Mouse (Mus musculus) olfactory bulb, adult 2 months (tissue): Measurements from ENCODE around the gene Dzip1. TPM values are rescaled to one million over a fixed set of nuclear protein-coding genes. Genes with fewer than 3 reads are reported as not detected.

Experiments used
- H3K27ac ChIP-seq: fragments of 200-500 bp; 2 replicates; pipeline ENCODE4 v1.5.1; 2012; ENCODE audit warnings: low read depth, low read length; ENCODE audit not compliant: insufficient read depth
- H3K4me1 ChIP-seq: fragments of 200-500 bp; 2 replicates; pipeline ENCODE4 v1.6.1; 2012; ENCODE audit warnings: low read length; ENCODE audit not compliant: control insufficient read depth, insufficient read depth
- H3K4me3 ChIP-seq: fragments of 200-500 bp; 2 replicates; pipeline ENCODE4 v1.5.1; 2012; ENCODE audit warnings: mild to moderate bottlenecking, low read depth, low read length, moderate library complexity; ENCODE audit not compliant: insufficient read depth
- CTCF ChIP-seq: fragments of 200-500 bp; IDR thresholded peaks from 2 replicates; pipeline ENCODE4 v1.5.1; 2012; ENCODE audit warnings: low read depth, mild to moderate bottlenecking, low read length, moderate library complexity; ENCODE audit not compliant: insufficient read depth
- POLR2A ChIP-seq: fragments of 200-500 bp; IDR thresholded peaks from 2 replicates; pipeline ENCODE4 v1.6.1; 2012; ENCODE audit warnings: mild to moderate bottlenecking, low read depth, low read length, moderate library complexity; ENCODE audit not compliant: insufficient read depth
- WGBS: fragments of 180-500 bp; shearing (Covaris S2); methylation state at CpG from one replicate; pipeline ENCODE4 v1.1.7; 2018; 5-methylcytosine and 5-hydroxymethylcytosine counted together
- polyA plus RNA-seq: library from polyadenylated mRNA; stranded (reverse); fragments of >200 nt; gene quantifications from 2 replicates; pipeline ENCODE4 v1.2.4, GENCODE M21; 2012; ENCODE audit warnings: low replicate concordance; ENCODE audit not compliant: missing spikeins, insufficient read depth, insufficient read length

Gene Dzip1
- polyA plus RNA-seq, 1 experiment = not detected

DNA sequence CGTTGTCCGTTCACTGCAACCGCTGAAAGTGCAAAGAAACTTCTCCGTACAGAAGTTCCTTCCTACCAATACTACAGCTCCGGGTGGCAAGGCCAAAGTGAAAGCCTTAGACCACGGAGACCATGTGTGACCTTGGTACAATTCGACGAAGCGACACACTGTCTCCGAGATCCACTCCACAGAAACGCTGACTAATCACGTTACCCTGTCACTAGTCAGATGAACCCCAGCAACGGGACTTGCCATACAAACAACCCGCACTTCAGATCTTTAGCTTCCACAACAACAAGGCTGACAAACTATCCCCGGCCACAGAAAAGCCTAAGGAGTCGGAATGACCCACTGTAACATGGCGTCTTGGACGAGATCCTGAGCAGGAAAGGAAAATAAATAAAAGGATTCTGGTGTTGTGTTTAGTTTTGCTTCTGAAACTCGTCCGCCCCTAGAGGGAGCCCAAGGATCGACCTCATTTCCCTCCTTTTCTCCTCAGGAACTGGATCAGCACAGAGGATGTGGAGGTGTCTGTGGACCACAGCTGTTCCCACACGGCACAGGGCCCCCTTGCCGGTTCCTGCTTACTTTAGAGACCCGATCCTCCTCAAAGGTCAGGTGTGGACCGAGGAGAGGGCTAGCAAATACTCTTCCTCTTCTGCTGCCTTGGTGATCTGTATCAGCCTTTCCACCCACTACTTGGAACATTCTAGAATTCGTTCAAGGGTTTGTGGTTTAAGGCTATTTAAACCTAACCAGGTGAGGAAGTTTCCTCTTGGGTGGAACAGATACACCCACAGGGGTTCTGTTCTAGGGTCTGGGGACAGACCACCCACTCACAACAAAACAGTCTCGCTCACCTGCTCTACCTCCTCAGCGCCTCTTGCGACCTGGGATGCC, 14.7 kb downstream of the Dzip1 start:
- H3K27ac ChIP-seq = no peak overlapping the region

DNA sequence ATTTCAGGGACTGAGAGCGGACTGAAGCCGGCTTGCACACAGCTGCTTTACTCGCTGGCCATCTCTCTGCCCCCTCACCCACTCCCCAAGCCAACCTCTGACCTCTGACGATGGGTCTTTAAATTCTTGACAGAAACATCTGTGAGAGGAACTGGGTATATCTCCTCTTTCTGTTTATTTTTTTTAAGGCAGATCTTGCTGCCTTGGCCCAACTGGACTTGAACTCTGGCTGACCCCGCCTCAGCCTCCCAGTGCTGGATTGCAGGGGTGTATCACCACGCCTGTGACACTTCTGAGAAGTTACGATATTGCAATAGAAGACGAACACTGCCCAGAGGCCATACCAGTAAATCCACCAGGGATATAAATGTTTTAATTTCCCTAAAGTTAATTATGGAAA, 15.4 kb downstream of the Dzip1 start:
- no peak overlapping the region for H3K27ac ChIP-seq
- H3K4me3 ChIP-seq = no peak overlapping the region
- WGBS = 90% methylated on average over 8 of the region's 8 CpGs
- no peak for TF ChIP-seq CTCF
- TF ChIP-seq POLR2A = no peak
- H3K4me1 ChIP-seq = peaks cover 3% of the 10 kb centered on the region; the same call in 1 of the 2 replicates

More for the DNA sequence above, 14.7 kb downstream of the Dzip1 start:
- TF ChIP-seq POLR2A = no peak
- peak; percentile 35; the same call in 1 of the 2 replicates for TF ChIP-seq CTCF
- Histone ChIP-seq H3K4me3 (no peak overlapping the region), H3K4me1 (peaks cover 3% of the 10 kb centered on the region; the same call in 1 of the 2 replicates)
- 56% methylated on average over 29 of the region's 29 CpGs for WGBS

- WGBS = 67% methylated on average over 8 of the region's 8 CpGs
- no peak overlapping the region for H3K4me3 ChIP-seq
- TF ChIP-seq CTCF (no peak), POLR2A (no peak)
- peaks cover 3% of the 10 kb centered on the region; the same call in 1 of the 2 replicates for H3K4me1 ChIP-seq
- H3K27ac ChIP-seq = no peak overlapping the region
Measured at GRCm38 (mm10) chr14:118907592-118907991, 17.7 kb downstream of the Dzip1 start.

DNA sequence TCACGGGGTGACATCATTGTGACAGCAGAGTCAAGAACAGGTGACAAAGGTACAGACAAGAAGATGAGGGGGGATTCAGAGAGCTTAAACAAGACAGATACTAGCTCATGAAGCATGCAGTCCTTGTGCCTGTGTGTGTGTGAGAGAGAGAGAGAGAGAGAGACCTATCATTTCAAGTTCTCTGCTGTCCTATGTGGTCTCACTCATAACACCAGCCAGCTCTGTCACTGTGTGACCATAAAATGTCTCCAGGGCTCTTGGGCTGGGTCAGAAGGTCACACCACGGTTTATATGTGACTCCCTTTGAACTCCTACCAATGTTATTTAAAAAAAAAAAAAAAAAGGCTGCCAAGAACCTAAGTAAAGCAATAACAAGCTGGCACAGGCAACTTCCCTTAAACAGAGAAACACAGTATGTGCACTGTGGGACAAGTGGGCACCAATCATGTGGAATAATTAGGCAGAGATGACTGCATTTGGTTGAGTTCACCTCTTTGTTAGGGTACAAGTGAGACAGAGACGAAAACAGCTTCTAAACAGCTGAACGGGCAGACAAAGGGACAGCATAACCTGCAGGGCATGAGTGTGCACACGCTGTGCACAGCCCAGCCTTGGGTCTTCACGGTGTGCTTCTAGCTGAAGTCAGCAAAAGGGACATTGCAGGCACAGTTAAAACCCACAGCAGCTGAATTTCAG, 21.2 kb downstream of the Dzip1 start:
- H3K27ac ChIP-seq = no peak overlapping the region
- H3K4me3 ChIP-seq = no peak overlapping the region
- no peak for TF ChIP-seq CTCF
- TF ChIP-seq POLR2A = no peak
- peaks cover 3% of the 10 kb centered on the region; the same call in 1 of the 2 replicates for H3K4me1 ChIP-seq
- 38% methylated on average over 6 of the region's 6 CpGs for WGBS

- TF ChIP-seq CTCF (no peak), POLR2A (no peak)
- Histone ChIP-seq H3K4me3 (no peak overlapping the region), H3K4me1 (peaks cover 3% of the 10 kb centered on the region; the same call in 1 of the 2 replicates), H3K27ac (no peak overlapping the region)
- WGBS = 62% methylated on average over 3 of the region's 3 CpGs
Measured at GRCm38 (mm10) chr14:118903397-118903796, 21.9 kb downstream of the Dzip1 start.

DNA sequence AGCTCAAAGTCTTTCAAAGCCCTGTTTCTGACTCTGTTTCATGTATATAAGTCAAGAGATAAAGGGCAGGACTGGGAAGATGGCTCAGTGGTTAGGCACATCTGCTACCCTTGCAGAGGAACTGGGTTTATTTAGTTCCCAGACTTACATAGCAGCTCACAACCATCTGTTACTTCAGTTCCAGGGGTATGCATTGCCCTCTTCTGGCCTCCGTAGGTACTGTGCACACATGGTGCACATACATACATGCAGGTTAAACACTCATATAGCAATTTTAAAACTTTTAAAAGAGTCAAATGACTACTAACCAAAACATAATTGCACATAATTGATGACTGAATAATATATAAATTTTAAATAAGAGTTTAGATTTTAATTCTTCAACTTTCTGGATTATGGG, 24.3 kb downstream of the Dzip1 start:
- Histone ChIP-seq H3K27ac (no peak overlapping the region), H3K4me1 (no peaks in the 10 kb centered on the region; the same call in 1 of the 2 replicates), H3K4me3 (no peak overlapping the region)
- WGBS = 97% methylated on average over 1 of the region's 1 CpGs
- no peak for TF ChIP-seq POLR2A

- TF ChIP-seq POLR2A (no peak), CTCF (no peak)
- Histone ChIP-seq H3K4me3 (no peak overlapping the region), H3K27ac (no peak overlapping the region), H3K4me1 (no peaks in the 10 kb centered on the region; the same call in 1 of the 2 replicates)
- WGBS = 83% methylated on average over 11 of the region's 11 CpGs
Measured at GRCm38 (mm10) chr14:118899940-118900339, 25.3 kb downstream of the Dzip1 start.

- TF ChIP-seq POLR2A = no peak
- TF ChIP-seq CTCF = no peak
Measured at GRCm38 (mm10) chr14:118895655-118896054, 29.6 kb downstream of the Dzip1 start.

DNA sequence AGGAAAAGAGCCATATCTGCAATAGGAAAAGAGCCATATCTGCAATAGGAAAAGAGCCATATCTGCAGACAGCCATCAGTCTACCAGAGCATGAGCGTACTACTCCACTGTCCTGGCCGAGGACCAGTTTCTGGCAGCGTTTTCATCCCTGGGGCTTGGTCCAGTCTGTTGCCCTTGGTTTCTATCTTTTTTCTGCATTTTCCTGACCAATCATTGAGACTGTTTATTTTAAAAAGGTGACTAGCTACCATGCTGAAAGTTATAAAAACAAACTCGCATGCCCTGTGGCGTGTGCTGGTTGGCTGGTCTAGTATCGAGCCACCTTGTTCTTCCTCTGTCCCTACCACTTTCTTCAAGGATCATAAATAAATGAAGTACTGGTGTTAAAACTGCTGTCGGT, 30.0 kb downstream of the Dzip1 start:
- no peak overlapping the region for H3K27ac ChIP-seq
- TF ChIP-seq CTCF = no peak
- no peak for TF ChIP-seq POLR2A
- no peaks in the 10 kb centered on the region; the same call in 1 of the 2 replicates for H3K4me1 ChIP-seq
- no peak overlapping the region for H3K4me3 ChIP-seq
- WGBS = 86% methylated on average over 7 of the region's 7 CpGs

More at GRCm38 (mm10) chr14:118895655-118896054, 29.6 kb downstream of the Dzip1 start:
- Histone ChIP-seq H3K4me1 (no peaks in the 10 kb centered on the region; the same call in 1 of the 2 replicates), H3K27ac (no peak overlapping the region), H3K4me3 (no peak overlapping the region)
- WGBS = 86% methylated on average over 10 of the region's 10 CpGs
